Mouse (Mus musculus): ENCODE results near the gene Slc20a1.

The Slc20a1 gene

GRCm38 (mm10) chr2:129192392-129193150 is 6.0 kb upstream of the Slc20a1 start:
- DNase-seq: no peak

- DNase-seq: no peak
These were observed 2.2 kb upstream of the Slc20a1 start for GRCm38 (mm10) chr2:129196317-129196716.

- no peak for DNase-seq
These were observed 1.4 kb upstream of the Slc20a1 start for GRCm38 (mm10) chr2:129197197-129197596.

GRCm38 (mm10) chr2:129197843-129198435 is 625 bp upstream of the Slc20a1 start:
- no peak for DNase-seq

GRCm38 (mm10) chr2:129199328-129200085 is 943 bp downstream of the Slc20a1 start:
- no peak for DNase-seq

GRCm38 (mm10) chr2:129205000-129205399 is 6.4 kb downstream of the Slc20a1 start:
- DNase-seq: no peak

- peak; percentile 45 to 76 for DNase-seq
These were observed 8.3 kb downstream of the Slc20a1 start for GRCm38 (mm10) chr2:129206824-129207223.

GRCm38 (mm10) chr2:129208181-129208746 is 9.7 kb downstream of the Slc20a1 start:
- DNase-seq: no peak

GRCm38 (mm10) chr2:129210089-129210749 is 11.7 kb downstream of the Slc20a1 start:
- peak in 1 of 2 experiments; percentile 49 for DNase-seq

- DNase-seq: peak in 1 of 2 experiments; percentile 23
These were observed 12.7 kb downstream of the Slc20a1 start for GRCm38 (mm10) chr2:129211255-129211654.

GRCm38 (mm10) chr2:129211957-129212356 is 13.4 kb downstream of the Slc20a1 start:
- no peak for DNase-seq

- peak; percentile 59 to 86 for DNase-seq
These were observed 14.0 kb downstream of the Slc20a1 start for GRCm38 (mm10) chr2:129212566-129212965.

- DNase-seq: no peak
These were observed 16.2 kb downstream of the Slc20a1 start for GRCm38 (mm10) chr2:129214774-129215173.

- DNase-seq: no peak
These were observed 19.1 kb downstream of the Slc20a1 start for GRCm38 (mm10) chr2:129217612-129218185.

- peak in 1 of 2 experiments; percentile 18 for DNase-seq
These were observed 20.1 kb downstream of the Slc20a1 start for GRCm38 (mm10) chr2:129218537-129219105.

- peak in 1 of 2 experiments; percentile 23 for DNase-seq
These were observed 22.6 kb downstream of the Slc20a1 start for GRCm38 (mm10) chr2:129221097-129221632.

GRCm38 (mm10) chr2:129224178-129224577 is 25.6 kb downstream of the Slc20a1 start:
- DNase-seq: no peak

- peak in 1 of 2 experiments; percentile 27 for DNase-seq
These were observed 26.8 kb downstream of the Slc20a1 start for GRCm38 (mm10) chr2:129225251-129225819.

- peak in 1 of 2 experiments; percentile 28 for DNase-seq
These were observed 27.8 kb downstream of the Slc20a1 start for GRCm38 (mm10) chr2:129226296-129226851.

- peak in 1 of 2 experiments; percentile 22 for DNase-seq
These were observed 28.5 kb downstream of the Slc20a1 start for GRCm38 (mm10) chr2:129227011-129227529.
